Mouse (Mus musculus): ENCODE measurements around the gene H2-DMb1.

Gene H2-DMb1

DNA sequence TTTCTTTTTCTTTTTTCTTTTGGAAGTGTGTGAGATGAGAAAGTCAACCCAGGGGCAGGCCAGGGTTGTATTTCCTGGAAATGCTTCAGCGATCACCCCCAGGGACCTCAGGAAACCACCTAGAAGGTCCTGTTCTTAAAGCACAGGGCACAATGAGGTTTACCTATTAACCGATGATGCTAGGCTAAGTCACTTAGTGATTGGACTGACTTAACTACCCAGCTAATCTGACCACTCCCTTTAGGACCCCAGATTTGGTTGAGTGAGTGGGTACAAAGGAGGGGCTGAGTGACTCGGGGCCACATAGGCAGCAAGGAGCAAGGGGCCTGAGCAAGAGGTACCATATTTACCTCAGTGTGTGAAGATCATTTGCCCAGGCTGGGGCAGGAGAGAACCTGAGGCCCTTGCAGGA, 7.9 kb upstream of the H2-DMb1 start:
- no peak for DNase-seq (ENCODE audit: low spot score in 2 of 2)

DNA sequence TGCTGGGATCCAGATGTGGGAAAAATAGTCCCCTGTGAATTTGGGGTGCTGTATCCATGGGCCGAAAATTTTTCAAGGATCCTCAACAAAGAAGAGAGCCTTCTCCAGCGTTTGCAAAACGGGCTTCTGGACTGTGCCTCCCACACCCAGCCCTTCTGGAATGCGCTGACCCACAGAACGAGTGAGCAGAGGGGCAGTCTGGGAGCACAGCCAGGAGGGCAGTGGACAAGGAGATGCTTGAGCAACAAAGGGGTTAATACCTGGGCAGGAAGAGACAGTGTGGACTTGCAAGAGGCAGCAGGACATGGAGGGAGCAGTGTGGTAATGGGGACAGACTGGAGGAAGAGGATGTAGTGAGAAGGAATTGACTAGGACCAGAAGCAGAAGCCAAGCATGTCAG, 2.7 kb downstream of the H2-DMb1 start:
- no peak for DNase-seq (ENCODE audit: low spot score in 2 of 2)

GRCm38 (mm10) chr17:34164202-34164895, 11.5 kb downstream of the H2-DMb1 start:
- peak in 1 of 2 experiments; percentile 58 for DNase-seq (ENCODE audit: low spot score in 2 of 2)

GRCm38 (mm10) chr17:34165033-34165730, 12.3 kb downstream of the H2-DMb1 start:
- no peak for DNase-seq (ENCODE audit: low spot score in 2 of 2)

GRCm38 (mm10) chr17:34169279-34169678, 16.4 kb downstream of the H2-DMb1 start:
- peak; percentile 31 to 54 for DNase-seq (ENCODE audit: low spot score in 2 of 2)

- no peak for DNase-seq (ENCODE audit: low spot score in 2 of 2)
Observed at GRCm38 (mm10) chr17:34170487-34170876, 17.6 kb downstream of the H2-DMb1 start.

GRCm38 (mm10) chr17:34170877-34171498, 18.1 kb downstream of the H2-DMb1 start:
- peak; percentile 83 to 88 for DNase-seq (ENCODE audit: low spot score in 2 of 2)

GRCm38 (mm10) chr17:34172528-34172927, 19.7 kb downstream of the H2-DMb1 start:
- no peak for DNase-seq (ENCODE audit: low spot score in 2 of 2)

GRCm38 (mm10) chr17:34174075-34174474, 21.2 kb downstream of the H2-DMb1 start:
- no peak for DNase-seq (ENCODE audit: low spot score in 2 of 2)

DNA sequence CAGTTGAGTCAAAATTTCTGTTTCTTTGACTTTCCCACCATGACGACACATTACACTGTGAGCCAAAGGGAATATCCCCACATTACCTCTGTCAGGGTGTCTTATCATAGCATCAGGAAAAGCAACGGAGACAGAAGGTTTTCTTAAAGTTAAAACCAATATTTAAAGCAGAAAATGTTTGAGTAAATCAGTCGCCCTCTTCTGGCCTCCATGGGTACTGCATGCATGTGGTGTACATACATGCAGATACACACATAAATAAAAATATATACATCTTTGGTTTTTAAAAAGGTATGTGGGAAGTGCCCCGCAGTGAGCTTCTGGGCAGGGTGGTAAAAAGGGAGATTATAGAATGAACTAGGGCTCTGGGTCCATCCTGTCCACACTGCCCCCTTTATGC, 24.3 kb downstream of the H2-DMb1 start:
- DNase-seq (ENCODE audit: low spot score in 2 of 2): no peak

- no peak for DNase-seq (ENCODE audit: low spot score in 2 of 2)
Observed at GRCm38 (mm10) chr17:34179019-34179418, 26.1 kb downstream of the H2-DMb1 start.

DNA sequence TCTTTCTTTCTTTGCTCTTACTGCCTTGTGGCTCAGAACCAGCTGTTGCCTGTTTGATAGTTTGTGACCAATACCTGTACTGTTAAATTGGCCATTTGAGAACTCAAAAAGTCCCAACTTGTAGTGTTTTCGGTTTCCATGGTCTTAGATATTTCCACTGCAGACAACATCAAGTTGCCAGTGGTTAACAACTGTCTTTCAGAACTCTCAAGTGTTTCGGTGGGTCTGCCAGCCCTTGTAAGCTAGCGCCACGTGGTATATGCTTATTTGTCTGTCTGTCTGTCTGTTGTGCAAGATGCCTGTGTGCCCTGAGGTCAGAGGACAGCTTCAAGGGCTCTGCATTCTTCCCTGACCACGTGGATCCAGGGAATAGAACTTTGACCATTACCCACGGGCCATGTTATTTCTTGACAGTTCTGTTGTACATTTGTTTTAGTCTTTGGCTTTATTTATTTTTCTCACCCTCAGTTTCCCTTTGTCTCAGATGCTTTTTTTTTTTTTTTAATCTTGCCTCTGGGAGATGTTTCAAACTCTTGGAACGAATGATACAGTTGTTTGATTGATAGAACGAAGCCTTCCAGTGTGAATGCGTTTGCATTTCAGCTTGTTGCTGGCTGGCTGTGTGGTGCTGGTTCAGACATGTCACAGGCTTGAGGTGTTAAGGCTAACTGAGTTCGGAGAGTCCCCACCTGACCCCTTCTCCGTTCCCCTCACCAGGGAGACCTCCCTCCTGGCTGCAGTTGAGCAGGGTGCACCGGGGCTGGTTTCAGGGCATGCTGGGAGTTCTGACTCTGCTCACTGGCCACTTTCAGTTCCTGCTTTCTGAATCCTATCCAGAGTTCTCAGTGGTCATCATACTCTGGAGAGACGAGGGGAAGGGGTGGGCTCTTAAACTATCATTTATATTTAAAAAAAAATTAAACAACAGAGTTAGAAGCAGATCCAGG, 27.3 kb downstream of the H2-DMb1 start:
- no peak for DNase-seq (ENCODE audit: low spot score in 2 of 2)

DNA sequence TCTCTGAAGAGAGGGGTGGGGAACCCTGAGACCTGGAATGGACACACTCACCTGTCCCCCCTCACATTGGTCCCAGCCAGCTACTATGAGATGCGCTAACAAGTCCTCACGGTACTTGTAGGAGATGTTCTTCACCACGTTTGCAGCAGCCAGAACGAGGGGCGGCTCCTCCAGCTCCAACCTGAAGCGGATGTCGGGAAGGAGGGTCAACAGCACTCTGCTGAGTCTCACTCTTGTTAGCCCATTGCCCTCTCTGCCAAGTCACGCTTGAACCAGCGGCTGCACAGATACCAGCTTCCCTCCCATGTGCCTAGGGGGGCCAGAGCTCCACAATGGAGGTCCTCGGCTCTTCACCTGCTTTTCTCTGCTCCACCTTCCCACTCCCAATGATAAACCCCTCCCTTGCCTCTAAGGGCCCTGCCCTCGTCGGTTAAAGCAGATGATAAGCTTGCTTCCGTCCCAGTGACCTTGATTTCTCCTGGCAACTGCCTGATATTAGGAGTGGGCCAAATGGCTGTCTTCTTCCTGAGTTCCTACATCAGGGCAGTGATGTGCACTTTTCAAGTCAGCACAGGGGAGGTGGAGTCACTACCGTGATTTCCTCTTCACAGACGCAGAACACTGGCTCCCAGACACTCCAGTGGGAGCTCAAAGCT, 30.8 kb downstream of the H2-DMb1 start:
- no peak for DNase-seq (ENCODE audit: low spot score in 2 of 2)

DNA sequence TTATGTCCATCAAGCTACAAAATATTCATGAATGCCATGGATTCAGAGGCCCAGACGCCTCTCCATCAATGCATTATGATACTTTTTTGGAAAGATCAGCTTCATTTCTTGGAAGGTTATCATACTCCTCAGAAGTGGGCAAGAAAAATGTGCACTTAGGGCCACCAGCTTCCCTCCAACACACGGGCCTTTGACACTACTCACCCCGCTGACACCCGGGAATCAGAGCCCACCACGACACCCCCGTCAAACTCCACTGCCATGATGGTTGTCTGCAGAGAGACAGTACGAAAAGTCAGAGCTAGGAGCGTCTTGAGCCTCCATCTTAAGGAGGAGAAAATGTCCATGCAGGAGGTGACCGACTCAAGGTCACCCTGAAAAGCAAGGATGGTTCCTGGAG, 32.7 kb downstream of the H2-DMb1 start:
- DNase-seq (ENCODE audit: low spot score in 2 of 2): no peak

DNA sequence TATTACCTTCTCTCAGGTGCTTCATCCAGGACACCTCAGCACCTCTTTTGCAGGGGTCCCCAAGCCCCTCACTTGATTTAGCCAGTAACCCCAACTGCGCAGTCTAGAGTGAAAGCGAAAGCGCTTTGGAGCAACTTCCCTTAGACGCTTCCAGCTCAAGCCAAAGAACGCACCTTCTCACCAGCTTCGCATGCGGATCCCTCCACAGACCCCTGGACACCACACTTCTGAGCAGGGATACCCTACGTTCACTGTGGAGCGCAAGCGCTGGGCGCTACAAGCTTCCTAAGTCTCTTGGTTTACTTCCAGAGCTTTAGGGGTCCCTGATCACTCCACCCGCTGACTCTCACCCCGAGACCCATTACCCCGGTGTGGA, 34.0 kb downstream of the H2-DMb1 start:
- DNase-seq (ENCODE audit: low spot score in 2 of 2): no peak

DNA sequence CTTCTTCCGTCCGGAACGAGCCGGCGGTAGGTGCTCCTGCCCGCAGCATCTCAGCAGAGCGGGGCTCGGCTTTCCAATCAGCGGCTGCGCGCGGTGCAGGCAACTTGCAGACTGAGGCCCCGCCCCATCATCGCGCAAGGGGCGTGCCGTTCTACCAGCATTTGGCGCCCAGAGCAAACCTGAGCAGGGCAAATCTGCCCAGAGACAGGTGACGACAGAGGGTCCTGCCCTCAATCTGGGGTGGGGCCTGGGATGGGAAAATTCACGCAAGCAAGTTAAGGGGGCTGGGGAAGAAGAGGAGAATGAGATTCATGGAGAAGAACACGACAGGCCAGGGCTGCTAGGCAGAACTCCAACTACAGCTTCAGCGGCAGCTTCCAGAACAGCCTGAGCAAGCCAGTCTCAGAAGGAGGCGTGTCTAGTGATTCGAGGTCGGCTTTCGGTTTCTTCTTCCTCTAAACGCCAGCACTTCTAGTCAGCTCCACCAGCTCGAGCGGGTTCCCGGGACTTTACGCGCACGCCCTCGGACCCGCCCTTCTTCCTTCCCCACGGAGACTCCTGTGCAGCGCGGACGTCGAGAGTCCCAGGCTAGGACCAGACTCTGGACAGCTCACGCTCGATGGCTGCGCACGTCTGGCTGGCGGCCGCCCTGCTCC, 34.5 kb downstream of the H2-DMb1 start, which contains the start of the genes Tap1 and Psmb9:
TSS of gene Tap1 (plus strand) at position 293 of the 656 bp plus-strand sequence.
TSS of gene Psmb9 (minus strand) at position 504 of the 656 bp plus-strand sequence.
- peak; percentile 98 to 100 for DNase-seq (ENCODE audit: low spot score in 2 of 2)

DNA sequence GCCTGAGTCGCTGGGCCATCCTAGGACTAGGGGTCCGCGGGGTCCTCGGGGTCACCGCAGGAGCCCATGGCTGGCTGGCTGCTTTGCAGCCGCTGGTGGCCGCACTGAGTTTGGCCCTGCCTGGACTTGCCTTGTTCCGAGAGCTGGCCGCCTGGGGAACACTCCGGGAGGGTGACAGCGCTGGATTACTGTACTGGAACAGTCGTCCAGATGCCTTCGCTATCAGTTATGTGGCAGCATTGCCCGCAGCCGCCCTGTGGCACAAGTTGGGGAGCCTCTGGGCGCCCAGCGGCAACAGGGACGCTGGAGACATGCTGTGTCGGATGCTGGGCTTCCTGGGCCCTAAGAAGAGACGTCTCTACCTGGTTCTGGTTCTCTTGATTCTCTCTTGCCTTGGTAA, 35.1 kb downstream of the H2-DMb1 start:
- no peak for DNase-seq (ENCODE audit: low spot score in 2 of 2)

DNA sequence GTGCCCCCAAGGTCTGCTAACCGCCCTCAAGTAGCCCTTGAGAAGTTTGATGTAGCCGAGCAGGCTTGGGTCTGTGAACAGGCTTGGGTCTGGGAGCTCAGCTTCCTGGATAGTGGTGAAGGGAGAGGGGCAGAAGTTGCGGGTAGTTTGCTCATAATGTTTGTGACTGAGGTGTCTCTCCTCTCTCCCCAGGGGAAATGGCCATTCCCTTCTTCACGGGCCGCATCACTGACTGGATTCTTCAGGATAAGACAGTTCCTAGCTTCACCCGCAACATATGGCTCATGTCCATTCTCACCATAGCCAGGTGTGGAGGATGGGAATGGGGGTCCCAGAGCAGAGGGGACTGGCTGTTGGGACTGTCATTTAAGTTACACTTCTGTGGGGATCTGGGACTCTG, 36.1 kb downstream of the H2-DMb1 start:
- no peak for DNase-seq (ENCODE audit: low spot score in 2 of 2)

DNA sequence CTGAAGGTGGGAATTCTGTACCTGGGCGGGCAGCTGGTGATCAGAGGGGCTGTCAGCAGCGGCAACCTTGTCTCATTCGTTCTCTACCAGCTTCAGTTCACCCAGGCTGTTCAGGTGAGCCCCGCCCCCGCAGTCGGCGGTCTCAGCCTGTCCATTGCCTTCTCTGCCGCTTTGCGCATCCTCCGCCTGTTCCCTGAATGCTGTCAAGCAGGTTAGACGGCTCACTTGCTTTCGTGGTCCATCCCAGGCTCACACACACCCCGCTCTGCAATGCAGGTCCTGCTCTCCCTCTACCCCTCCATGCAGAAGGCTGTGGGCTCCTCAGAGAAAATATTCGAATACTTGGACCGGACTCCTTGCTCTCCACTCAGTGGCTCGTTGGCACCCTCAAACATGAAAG, 40.0 kb downstream of the H2-DMb1 start:
- no peak for DNase-seq (ENCODE audit: low spot score in 2 of 2)

GRCm38 (mm10) chr17:34193468-34193867, 40.6 kb downstream of the H2-DMb1 start:
- DNase-seq (ENCODE audit: low spot score in 2 of 2): no peak

DNA sequence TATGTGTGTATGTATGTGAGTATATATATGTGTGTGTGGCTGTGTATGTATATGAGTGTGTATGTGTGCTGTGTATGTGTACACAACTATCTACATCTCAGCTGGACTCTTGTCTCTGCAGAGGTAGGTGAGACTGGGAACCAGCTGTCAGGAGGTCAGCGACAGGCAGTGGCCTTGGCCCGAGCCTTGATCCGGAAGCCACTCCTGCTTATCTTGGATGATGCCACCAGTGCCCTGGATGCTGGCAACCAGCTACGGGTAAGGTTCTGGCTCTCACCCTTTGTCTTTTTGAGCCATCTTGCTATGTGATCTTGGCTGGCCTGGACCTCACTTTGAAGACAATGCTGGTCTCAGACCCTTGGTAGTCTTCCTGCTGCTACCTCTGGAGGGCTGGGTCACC, 41.9 kb downstream of the H2-DMb1 start:
- no peak for DNase-seq (ENCODE audit: low spot score in 2 of 2)

Data from thymus, postnatal 10 days (tissue).